Mouse (Mus musculus) gastrocnemius, postnatal 14 days (tissue): ENCODE results near the gene Kpna6. TPM values are rescaled to one million over a fixed set of nuclear protein-coding genes. Genes with fewer than 3 reads are reported as not detected.

Experiments
- microRNA-seq, 2 experiments: library from miRNA; unstranded; fragments of <30 nt; microRNA quantifications; one replicate each; pipeline ENCODE4 v1.2.0; 2021
- total RNA-seq, 2 experiments: library from RNA; stranded (reverse); gene quantifications; 2 replicates each; pipeline ENCODE4 v1.2.3; 2021

Gene Kpna6
- total RNA-seq, 2 experiments from 2014 or later, result 62.8 to 64.2 TPM

Small RNA genes lying within 50 kb of the gene (microRNA-seq; reads per million reads assigned to microRNA genes)
- 0 to 0.32 reads per million in 2 experiments for gene Mir7016

Other genes starting within 250 kb of the Kpna6 start
- gene Zbtb8b, start 231.9 kb downstream of the Kpna6 start, total RNA-seq, result not detected
- gene Bsdc1, start 211.2 kb downstream of the Kpna6 start, total RNA-seq, result 10 to 100 TPM; 22.2 to 32.6 TPM
- gene Tssk3, start 181.7 kb downstream of the Kpna6 start, total RNA-seq, result not detected
- not detected for gene Fam229a, start 181.6 kb downstream of the Kpna6 start, total RNA-seq
- 10 to 100 TPM in 1 of 2 experiments, 1 to 10 TPM in 1; 9.2 to 14.4 TPM for gene Marcksl1, start 159.2 kb downstream of the Kpna6 start, total RNA-seq
- gene Hdac1, start 130.1 kb downstream of the Kpna6 start, total RNA-seq, result 10 to 100 TPM; 14.9 to 16.9 TPM
- gene Lck, start 99.1 kb downstream of the Kpna6 start, total RNA-seq, result under 1 TPM; 0.37 to 0.44 TPM
- under 1 TPM; 0.62 to 0.66 TPM for gene Fam167b, start 94.2 kb downstream of the Kpna6 start, total RNA-seq
- 100 to 1,000 TPM; 135 to 141 TPM for gene Eif3i, start 72.1 kb downstream of the Kpna6 start, total RNA-seq
- 10 to 100 TPM; 33.6 to 35.8 TPM for gene Tmem234, start 72.1 kb downstream of the Kpna6 start, total RNA-seq
- 1 to 10 TPM; 1.0 to 1.8 TPM for gene Dcdc2b, start 58.5 kb downstream of the Kpna6 start, total RNA-seq
- 10 to 100 TPM; 10.4 to 11.8 TPM for gene Iqcc, start 53.7 kb downstream of the Kpna6 start, total RNA-seq
- 10 to 100 TPM; 58.0 to 66.8 TPM for gene Ccdc28b, start 48.8 kb downstream of the Kpna6 start, total RNA-seq
- gene Txlna, start 31.7 kb downstream of the Kpna6 start, total RNA-seq, result 10 to 100 TPM; 25.5 to 28.6 TPM
- gene Tmem39b, start 24.1 kb upstream of the Kpna6 start, total RNA-seq, result 1 to 10 TPM; 1.9 to 3.7 TPM
- gene Khdrbs1, start 69.5 kb upstream of the Kpna6 start, total RNA-seq, result 10 to 100 TPM; 31.7 to 34.7 TPM
- gene Ptp4a2, start 138.5 kb upstream of the Kpna6 start, total RNA-seq, result 100 to 1,000 TPM; 515 to 580 TPM